Mouse (Mus musculus) 3T3-L1 (cell line): ENCODE data around the gene Pax7.

Source experiments
- DNase-seq: peaks from one replicate; pipeline ENCODE4 v3.0.0-alpha.2; 2015; ENCODE audit warnings: low read depth, low spot score

Pax7 gene

GRCm38 (mm10) chr4:139833036-139833634, at the start of gene Pax7:
Gene Pax7, minus strand, starts transcription at chr4:139833528.
- no peak for DNase-seq

GRCm38 (mm10) chr4:139881796-139882195, 48.5 kb upstream of the Pax7 start:
- no peak for DNase-seq

GRCm38 (mm10) chr4:139879324-139879723, 46.0 kb upstream of the Pax7 start:
- no peak for DNase-seq

- peak; percentile 11 for DNase-seq
These were observed 45.1 kb upstream of the Pax7 start for GRCm38 (mm10) chr4:139878443-139878842.

GRCm38 (mm10) chr4:139877269-139877668, 43.9 kb upstream of the Pax7 start:
- DNase-seq, result peak; percentile 60

- peak; percentile 55 for DNase-seq
These were observed 39.3 kb upstream of the Pax7 start for GRCm38 (mm10) chr4:139872595-139872994.

- DNase-seq, result no peak
These were observed 38.4 kb upstream of the Pax7 start for GRCm38 (mm10) chr4:139871699-139872098.

- DNase-seq, result no peak
These were observed 29.9 kb upstream of the Pax7 start for GRCm38 (mm10) chr4:139863218-139863617.

GRCm38 (mm10) chr4:139858635-139859176, 25.4 kb upstream of the Pax7 start:
- DNase-seq, result peak; percentile 78

GRCm38 (mm10) chr4:139852219-139853035, 19.1 kb upstream of the Pax7 start:
- no peak for DNase-seq

- DNase-seq, result no peak
These were observed 18.1 kb upstream of the Pax7 start for GRCm38 (mm10) chr4:139851387-139851786.

- DNase-seq, result no peak
These were observed 17.3 kb upstream of the Pax7 start for GRCm38 (mm10) chr4:139850547-139851170.

- DNase-seq, result no peak
These were observed 10.1 kb upstream of the Pax7 start for GRCm38 (mm10) chr4:139843456-139843855.

- DNase-seq, result no peak
These were observed 9.6 kb upstream of the Pax7 start for GRCm38 (mm10) chr4:139842919-139843318.

- no peak for DNase-seq
These were observed 7.7 kb upstream of the Pax7 start for GRCm38 (mm10) chr4:139840939-139841500.

- no peak for DNase-seq
These were observed 7.1 kb upstream of the Pax7 start for GRCm38 (mm10) chr4:139840442-139840841.

GRCm38 (mm10) chr4:139836681-139837080, 3.4 kb upstream of the Pax7 start:
- DNase-seq, result no peak

GRCm38 (mm10) chr4:139836196-139836595, 2.9 kb upstream of the Pax7 start:
- DNase-seq, result no peak

- DNase-seq, result no peak
These were observed 581 bp upstream of the Pax7 start for GRCm38 (mm10) chr4:139833817-139834401.

- no peak for DNase-seq
These were observed 870 bp downstream of the Pax7 start for GRCm38 (mm10) chr4:139832281-139833035.
